Mouse (Mus musculus) CD4-positive, CD25-positive, alpha-beta regulatory T cell, adult 9 weeks (primary cell): ENCODE results near the gene Casd1. TPM values are rescaled to one million over a fixed set of nuclear protein-coding genes. Genes with fewer than 3 reads are reported as not detected.

ENCODE experiments used
- polyA plus RNA-seq: library from polyadenylated mRNA; unstranded; fragments of 100-300 nt; shearing (Covaris generic); gene quantifications from one replicate; pipeline ENCODE4 v1.2.1, GENCODE M21; 2017

The Casd1 gene
- polyA plus RNA-seq, result 4.9 TPM

DNA sequence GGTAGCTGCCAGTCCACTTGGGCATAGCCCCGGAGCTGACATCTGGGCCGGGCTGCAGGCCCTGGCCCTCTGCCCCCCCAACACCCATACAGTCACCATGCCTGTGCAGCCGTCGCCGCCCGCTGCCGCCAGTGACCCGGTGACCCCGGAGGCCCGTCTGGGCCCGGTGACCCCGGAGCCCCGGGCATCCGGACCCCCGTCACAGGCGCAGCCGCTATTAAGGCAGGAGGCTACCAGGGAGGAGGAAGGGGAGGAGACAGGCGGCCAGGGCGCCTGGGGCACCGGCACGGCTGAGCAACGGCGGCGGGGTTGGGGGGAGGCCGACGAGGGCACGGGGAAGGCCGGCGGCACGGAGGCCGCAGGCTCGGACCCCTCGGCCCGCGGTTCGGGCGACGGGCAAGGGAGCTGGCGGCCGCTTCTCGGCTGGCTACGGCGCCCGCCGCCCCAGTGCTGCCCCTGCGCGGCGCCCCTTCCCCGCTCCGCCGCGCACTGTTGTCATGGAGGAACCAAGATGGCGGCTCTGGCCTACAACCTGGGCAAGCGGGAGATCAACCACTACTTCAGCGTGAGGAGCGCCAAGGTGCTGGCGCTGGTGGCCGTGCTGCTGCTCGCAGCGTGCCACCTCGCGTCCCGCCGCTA is at the start of gene Casd1:
Casd1 (plus strand) TSS at position 182 of the 639 bp plus-strand sequence.

Other genes starting within 250 kb of the Casd1 start
- gene Col1a2, start 96.0 kb upstream of the Casd1 start, polyA plus RNA-seq, result 0.30 TPM
- not detected for gene Sgce, start 146.4 kb downstream of the Casd1 start, polyA plus RNA-seq
- not detected for gene Peg10, start 146.5 kb downstream of the Casd1 start, polyA plus RNA-seq